Mouse (Mus musculus): ENCODE data around the gene Tmeff2. TPM values are rescaled to one million over a fixed set of nuclear protein-coding genes. Genes with fewer than 3 reads are reported as not detected.
"Not testable (repeated sequence)": the region's sequence is repeated elsewhere in the genome, so short reads cannot be mapped to it uniquely, and the experiment has no call there.

The Tmeff2 gene
- polyA plus RNA-seq (2012; rRNA removed): 0.55 and 0.60 TPM in 2 replicates

GRCm38 (mm10) chr1:50900386-50900785 lies at the start of gene Tmeff2:
Gene Tmeff2 (plus strand): TSS chr1:50900647.
- WGBS: 93% methylated on average over 9 of the region's 9 CpGs
- not testable (repeated sequence) for H3K27ac ChIP-seq (ENCODE audit: control insufficient read depth, insufficient read depth, low read length); H3K27me3 ChIP-seq (ENCODE audit: control insufficient read depth, insufficient read depth, low read length); H3K36me3 ChIP-seq (ENCODE audit: control insufficient read depth, insufficient read depth, low read length); H3K4me1 ChIP-seq (replicated peaks; ENCODE audit: control insufficient read depth, insufficient read depth, low read length); DNase-seq; H3K4me3 ChIP-seq (ENCODE audit: control insufficient read depth, insufficient read depth, low read length)

GRCm38 (mm10) chr1:50861515-50861914 lies 38.9 kb upstream of the Tmeff2 start:
- Histone ChIP-seq H3K27me3 (ENCODE audit: control insufficient read depth, insufficient read depth, low read length) (no peaks in the 10 kb centered on the region), H3K36me3 (ENCODE audit: control insufficient read depth, insufficient read depth, low read length) (no peaks in the 10 kb centered on the region), H3K4me3 (ENCODE audit: control insufficient read depth, insufficient read depth, low read length) (no peak overlapping the region), H3K4me1 (replicated peaks; ENCODE audit: control insufficient read depth, insufficient read depth, low read length) (no peaks in the 10 kb centered on the region), H3K27ac (ENCODE audit: control insufficient read depth, insufficient read depth, low read length) (no peak overlapping the region)
- WGBS: 95% methylated on average over 2 of the region's 2 CpGs
- DNase-seq: no peak
- TF ChIP-seq CTCF (IDR thresholded peaks at IDR 0.05; ENCODE audit: borderline replicate concordance, control insufficient read depth, extremely low read depth, insufficient read depth, low read length, poor library complexity) (no peak), POLR2A (IDR thresholded peaks at IDR 0.05; ENCODE audit: control insufficient read depth, extremely low read depth, insufficient read depth, low read length, poor library complexity) (no peak)

- 93% methylated on average over 6 of the region's 6 CpGs for WGBS
- no peak overlapping the region for H3K4me3 ChIP-seq (ENCODE audit: control insufficient read depth, insufficient read depth, low read length)
Observed at GRCm38 (mm10) chr1:50897696-50898095, 2.8 kb upstream of the Tmeff2 start.

GRCm38 (mm10) chr1:50924838-50925355 lies 24.4 kb downstream of the Tmeff2 start:
- peaks cover 6% of the 10 kb centered on the region; the same call in 1 of the 2 replicates for H3K4me1 ChIP-seq (replicated peaks; ENCODE audit: control insufficient read depth, insufficient read depth, low read length)
- TF ChIP-seq CTCF (IDR thresholded peaks at IDR 0.05; ENCODE audit: borderline replicate concordance, control insufficient read depth, extremely low read depth, insufficient read depth, low read length, poor library complexity) (no peak), POLR2A (IDR thresholded peaks at IDR 0.05; ENCODE audit: control insufficient read depth, extremely low read depth, insufficient read depth, low read length, poor library complexity) (no peak)
- WGBS: 51% methylated on average over 5 of the region's 5 CpGs

More at GRCm38 (mm10) chr1:50897696-50898095, 2.8 kb upstream of the Tmeff2 start:
- Histone ChIP-seq H3K27ac (ENCODE audit: control insufficient read depth, insufficient read depth, low read length) (no peak overlapping the region), H3K27me3 (ENCODE audit: control insufficient read depth, insufficient read depth, low read length) (no peaks in the 10 kb centered on the region), H3K36me3 (ENCODE audit: control insufficient read depth, insufficient read depth, low read length) (no peaks in the 10 kb centered on the region), H3K4me1 (replicated peaks; ENCODE audit: control insufficient read depth, insufficient read depth, low read length) (no peaks in the 10 kb centered on the region)
- no peak for DNase-seq
- TF ChIP-seq CTCF (IDR thresholded peaks at IDR 0.05; ENCODE audit: borderline replicate concordance, control insufficient read depth, extremely low read depth, insufficient read depth, low read length, poor library complexity) (no peak), POLR2A (IDR thresholded peaks at IDR 0.05; ENCODE audit: control insufficient read depth, extremely low read depth, insufficient read depth, low read length, poor library complexity) (no peak)

GRCm38 (mm10) chr1:50925356-50925921 lies 25.0 kb downstream of the Tmeff2 start:
- Histone ChIP-seq H3K4me1 (replicated peaks; ENCODE audit: control insufficient read depth, insufficient read depth, low read length) (peaks cover 6% of the 10 kb centered on the region; the same call in 1 of the 2 replicates), H3K27me3 (ENCODE audit: control insufficient read depth, insufficient read depth, low read length) (peaks cover 22% of the 10 kb centered on the region; the same call in 1 of the 2 replicates), H3K27ac (ENCODE audit: control insufficient read depth, insufficient read depth, low read length) (no peak overlapping the region), H3K36me3 (ENCODE audit: control insufficient read depth, insufficient read depth, low read length) (no peaks in the 10 kb centered on the region), H3K4me3 (ENCODE audit: control insufficient read depth, insufficient read depth, low read length) (no peak overlapping the region)
- DNase-seq: no peak
- WGBS: 24% methylated on average over 13 of the region's 13 CpGs
- no peak for TF ChIP-seq CTCF (IDR thresholded peaks at IDR 0.05; ENCODE audit: borderline replicate concordance, control insufficient read depth, extremely low read depth, insufficient read depth, low read length, poor library complexity)

More at GRCm38 (mm10) chr1:50924838-50925355, 24.4 kb downstream of the Tmeff2 start:
- H3K27ac ChIP-seq (ENCODE audit: control insufficient read depth, insufficient read depth, low read length): no peak overlapping the region
- peaks cover 22% of the 10 kb centered on the region; the same call in 1 of the 2 replicates for H3K27me3 ChIP-seq (ENCODE audit: control insufficient read depth, insufficient read depth, low read length)
- no peaks in the 10 kb centered on the region for H3K36me3 ChIP-seq (ENCODE audit: control insufficient read depth, insufficient read depth, low read length)
- no peak for DNase-seq
- H3K4me3 ChIP-seq (ENCODE audit: control insufficient read depth, insufficient read depth, low read length): no peak overlapping the region

GRCm38 (mm10) chr1:50926374-50927060 lies 26.1 kb downstream of the Tmeff2 start:
- Histone ChIP-seq H3K4me3 (ENCODE audit: control insufficient read depth, insufficient read depth, low read length) (no peak overlapping the region), H3K36me3 (ENCODE audit: control insufficient read depth, insufficient read depth, low read length) (no peaks in the 10 kb centered on the region), H3K27ac (ENCODE audit: control insufficient read depth, insufficient read depth, low read length) (no peak overlapping the region), H3K4me1 (replicated peaks; ENCODE audit: control insufficient read depth, insufficient read depth, low read length) (peaks cover 6% of the 10 kb centered on the region; the same call in 1 of the 2 replicates), H3K27me3 (ENCODE audit: control insufficient read depth, insufficient read depth, low read length) (peaks cover 22% of the 10 kb centered on the region; the same call in 1 of the 2 replicates)
- WGBS: 10% methylated on average over 23 of the region's 23 CpGs
- TF ChIP-seq CTCF (IDR thresholded peaks at IDR 0.05; ENCODE audit: borderline replicate concordance, control insufficient read depth, extremely low read depth, insufficient read depth, low read length, poor library complexity): no peak
- no peak for TF ChIP-seq POLR2A (IDR thresholded peaks at IDR 0.05; ENCODE audit: control insufficient read depth, extremely low read depth, insufficient read depth, low read length, poor library complexity)
- DNase-seq: no peak
